Mouse (Mus musculus) lung, postnatal 4 days (tissue): ENCODE data around the gene Myh11.
"Not testable (repeated sequence)": the region's sequence is repeated elsewhere in the genome, so short reads cannot be mapped to it uniquely, and the experiment has no call there.

ENCODE experiments used
- DNase-seq, 2 experiments: peaks; one replicate each; pipeline ENCODE4 v3.0.0; 2021

Gene Myh11

DNA sequence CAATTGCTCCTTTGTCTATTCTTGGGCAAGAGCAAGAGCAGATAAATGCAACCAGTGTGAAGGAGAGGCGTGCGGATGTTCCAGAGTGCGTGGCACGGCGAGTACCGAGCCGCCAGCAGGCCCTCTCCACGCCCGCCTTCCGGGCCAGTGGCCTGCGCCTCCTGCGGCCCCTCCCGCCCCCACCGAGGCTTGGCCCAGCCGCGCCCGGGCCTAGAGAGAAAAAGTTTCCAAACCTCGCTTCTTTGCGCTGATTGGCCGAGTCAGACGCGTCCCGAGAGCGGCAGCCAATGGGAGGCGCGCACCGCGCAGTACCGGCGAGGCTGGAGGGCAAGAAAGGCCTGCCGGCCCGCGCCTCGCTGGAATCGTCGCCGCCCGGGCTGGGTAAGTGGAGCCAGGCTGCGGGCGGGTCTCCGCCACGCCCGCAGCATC is 128.2 kb downstream of the Myh11 start, which contains the start of the genes Nde1 and Marf1:
Gene Nde1, plus strand, starts transcription at position 288 of the 429 bp plus-strand sequence.
Gene Marf1, minus strand, starts transcription at position 364 of the 429 bp plus-strand sequence.
- DNase-seq, result peak; percentile 95 to 97

DNA sequence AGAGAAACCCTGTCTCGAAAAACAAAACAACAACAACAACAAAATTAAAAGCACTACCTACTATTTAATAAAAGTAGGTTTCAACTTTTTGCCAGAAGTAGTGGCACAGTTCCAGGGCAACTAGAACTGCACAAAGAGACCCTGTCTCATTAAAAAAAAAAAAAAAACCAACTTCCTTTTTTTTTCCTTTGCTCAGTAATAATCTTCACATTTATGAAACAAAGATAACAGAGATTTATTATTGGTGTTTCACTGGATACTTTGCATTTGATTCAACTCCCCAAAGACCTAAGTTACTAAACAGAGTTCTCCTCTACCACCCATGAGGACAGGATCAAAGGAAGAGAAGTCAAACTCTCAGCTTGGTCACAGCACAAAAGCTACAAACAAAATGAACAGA is 130.2 kb downstream of the Myh11 start:
- DNase-seq, result no peak

DNA sequence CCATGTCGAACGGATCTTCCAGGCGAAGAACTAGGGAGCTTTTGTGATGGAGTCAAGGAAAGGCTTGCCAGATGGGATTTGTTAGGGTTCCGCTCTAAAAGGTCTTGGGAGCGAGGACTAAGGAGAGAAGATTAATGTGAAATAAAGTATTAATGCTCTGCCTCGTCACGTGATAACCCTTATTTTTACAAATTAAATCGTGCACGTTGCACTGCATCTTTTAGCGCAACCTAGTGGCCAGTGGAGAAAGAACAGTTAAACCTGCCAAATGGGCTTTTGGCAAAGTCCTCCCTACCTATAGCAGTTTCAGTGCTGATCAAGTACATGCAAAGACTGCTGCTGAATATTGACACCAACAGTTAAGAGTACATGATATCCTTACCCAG is 131.4 kb downstream of the Myh11 start:
- DNase-seq, result peak in 1 of 2 experiments; percentile 82

DNA sequence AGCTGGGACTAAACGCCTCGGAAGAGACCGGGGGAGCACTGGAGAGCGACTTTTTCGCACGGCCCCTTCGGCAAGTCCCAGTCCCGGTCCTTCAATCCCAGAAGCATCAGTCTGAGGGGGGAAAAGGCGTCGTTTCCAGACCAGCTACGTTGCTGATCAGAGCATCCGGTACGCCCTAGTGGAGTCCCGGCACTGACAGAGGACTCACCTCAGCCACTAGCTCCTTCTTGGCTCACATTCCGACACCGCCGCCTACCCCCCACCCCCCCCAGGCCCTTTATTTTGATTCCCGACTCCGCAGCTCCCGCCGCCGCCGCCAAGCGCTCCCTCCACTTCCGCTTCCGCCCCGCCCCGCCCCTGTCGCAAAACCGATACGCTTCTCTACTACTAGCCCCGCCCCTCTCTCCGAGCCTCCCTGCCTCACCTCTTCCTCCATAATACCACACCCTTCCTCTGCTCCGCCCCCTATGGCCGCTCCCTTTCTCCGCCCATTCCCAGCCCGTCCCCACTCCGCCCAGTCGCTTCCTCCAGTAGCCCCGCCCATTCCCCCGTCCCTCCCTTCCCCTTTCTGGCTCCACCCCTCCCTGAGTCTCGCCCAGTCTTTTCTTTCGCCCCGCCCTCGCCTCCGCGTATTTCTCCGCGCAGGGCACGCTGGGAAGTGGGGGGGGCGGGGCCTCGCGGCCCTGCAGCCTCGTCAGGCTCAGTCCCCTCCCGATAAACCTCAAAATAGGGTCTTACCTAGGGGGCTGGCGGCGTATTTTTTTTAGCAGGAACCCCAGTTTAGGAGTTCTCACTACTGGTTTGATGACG is 132.0 kb downstream of the Myh11 start:
- DNase-seq, result peak; percentile 99 to 100

DNA sequence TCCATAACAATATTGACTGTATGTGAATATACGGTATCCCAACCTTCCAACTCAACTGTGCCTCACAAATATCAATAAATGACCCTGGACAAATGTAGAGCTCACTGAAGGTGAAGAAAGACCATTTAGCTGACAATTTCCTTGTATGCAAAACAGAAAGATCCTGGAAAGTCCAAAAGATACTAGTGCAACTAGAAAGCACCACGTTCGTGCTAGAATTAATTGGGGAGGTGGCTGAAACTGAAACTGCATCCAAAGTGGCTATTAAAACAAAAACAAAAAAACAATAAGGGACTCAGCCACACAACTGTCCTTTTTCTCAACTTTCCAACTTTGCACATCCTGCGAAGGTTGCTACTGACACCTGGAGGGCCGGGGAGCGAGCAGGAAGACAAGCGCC is 132.6 kb downstream of the Myh11 start:
- DNase-seq, result no peak

DNA sequence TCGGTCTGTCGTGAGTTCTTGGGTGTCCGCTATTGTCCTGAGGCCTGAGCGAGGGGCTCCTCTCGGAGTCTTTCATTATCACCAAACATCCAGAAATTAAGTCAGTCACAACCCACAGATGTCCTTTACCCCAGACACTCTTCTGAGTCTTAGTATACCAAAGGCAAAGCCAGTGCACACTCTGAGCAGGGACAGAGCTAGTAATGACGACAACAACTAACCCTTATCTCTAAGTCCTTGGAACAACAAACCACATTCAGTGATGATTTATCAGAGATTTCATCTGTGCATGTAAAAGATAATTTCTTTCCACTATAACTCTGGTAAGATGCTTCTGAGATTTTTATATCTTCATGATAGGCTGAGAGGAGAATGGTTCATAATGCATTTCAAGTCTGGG is 134.9 kb downstream of the Myh11 start:
- no peak for DNase-seq

DNA sequence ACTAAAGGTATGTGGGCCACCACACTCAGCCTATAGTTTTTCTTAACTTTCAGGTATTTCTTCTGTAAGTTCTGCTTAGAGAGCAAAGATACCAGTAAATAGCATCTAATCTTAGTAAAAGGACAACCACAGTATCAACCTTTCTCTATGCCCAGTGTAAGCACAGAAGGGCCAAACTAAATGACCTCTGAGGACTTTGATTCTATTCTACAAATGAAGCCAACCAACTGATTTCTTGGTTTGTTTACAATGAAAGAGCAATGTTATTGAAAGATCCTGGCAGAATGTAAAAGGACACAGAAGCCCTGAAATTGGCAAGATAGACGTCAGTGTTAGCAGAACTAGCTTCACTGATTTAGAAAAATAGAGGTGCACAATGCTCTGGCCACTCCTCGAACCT is 135.5 kb downstream of the Myh11 start:
- DNase-seq, result not testable (repeated sequence)

DNA sequence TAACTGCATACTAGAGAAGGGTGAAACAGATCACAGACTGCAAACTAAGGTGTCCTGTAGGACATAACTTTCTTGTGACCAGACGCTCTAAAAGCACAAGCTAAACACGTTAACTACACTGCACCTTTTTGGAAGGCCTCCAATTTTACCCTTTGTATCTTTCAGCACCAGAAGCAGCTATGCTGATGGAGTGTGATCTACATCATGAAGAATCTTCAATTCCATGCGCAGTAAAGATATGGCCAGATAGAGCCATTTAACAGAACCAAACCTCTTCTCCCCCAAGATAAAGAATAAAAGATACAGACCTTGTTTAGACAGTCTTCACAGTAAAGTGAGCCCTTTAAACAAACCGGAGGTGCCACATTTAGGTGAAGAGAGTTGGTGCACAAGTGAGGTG is 139.5 kb downstream of the Myh11 start:
- DNase-seq, result no peak

DNA sequence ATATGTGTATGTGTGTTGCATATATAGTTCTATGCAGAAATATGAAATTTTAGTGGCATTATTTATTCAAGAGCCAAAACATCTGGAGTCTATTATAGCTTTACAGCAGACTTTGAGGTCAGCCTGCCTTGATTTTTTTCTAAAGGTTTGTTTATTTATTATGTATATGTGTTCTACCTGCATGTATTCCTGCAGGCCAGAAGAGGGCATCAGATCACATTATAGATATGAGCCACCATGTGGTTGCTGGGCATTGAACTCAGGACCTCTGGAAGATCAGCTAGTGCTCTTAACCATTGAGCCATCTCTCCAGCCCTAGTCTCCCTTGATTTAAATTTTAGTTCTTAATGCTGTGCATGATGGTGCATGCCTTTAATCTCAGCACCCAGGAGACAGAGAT is 143.5 kb downstream of the Myh11 start:
- DNase-seq, result no peak
